Mouse (Mus musculus) lung, postnatal 0 days (tissue): Measurements from ENCODE around the gene Dkkl1.

Experiments used
- CTCF ChIP-seq: IDR thresholded peaks from 2 replicates; pipeline ENCODE4 v1.5.1; 2016; ENCODE audit warnings: antibody characterized with exemption, mild to moderate bottlenecking
- EP300 ChIP-seq: IDR thresholded peaks from 2 replicates; pipeline ENCODE4 v1.6.1; 2016; ENCODE audit warnings: antibody characterized with exemption, mild to moderate bottlenecking, control low read depth

DNA sequence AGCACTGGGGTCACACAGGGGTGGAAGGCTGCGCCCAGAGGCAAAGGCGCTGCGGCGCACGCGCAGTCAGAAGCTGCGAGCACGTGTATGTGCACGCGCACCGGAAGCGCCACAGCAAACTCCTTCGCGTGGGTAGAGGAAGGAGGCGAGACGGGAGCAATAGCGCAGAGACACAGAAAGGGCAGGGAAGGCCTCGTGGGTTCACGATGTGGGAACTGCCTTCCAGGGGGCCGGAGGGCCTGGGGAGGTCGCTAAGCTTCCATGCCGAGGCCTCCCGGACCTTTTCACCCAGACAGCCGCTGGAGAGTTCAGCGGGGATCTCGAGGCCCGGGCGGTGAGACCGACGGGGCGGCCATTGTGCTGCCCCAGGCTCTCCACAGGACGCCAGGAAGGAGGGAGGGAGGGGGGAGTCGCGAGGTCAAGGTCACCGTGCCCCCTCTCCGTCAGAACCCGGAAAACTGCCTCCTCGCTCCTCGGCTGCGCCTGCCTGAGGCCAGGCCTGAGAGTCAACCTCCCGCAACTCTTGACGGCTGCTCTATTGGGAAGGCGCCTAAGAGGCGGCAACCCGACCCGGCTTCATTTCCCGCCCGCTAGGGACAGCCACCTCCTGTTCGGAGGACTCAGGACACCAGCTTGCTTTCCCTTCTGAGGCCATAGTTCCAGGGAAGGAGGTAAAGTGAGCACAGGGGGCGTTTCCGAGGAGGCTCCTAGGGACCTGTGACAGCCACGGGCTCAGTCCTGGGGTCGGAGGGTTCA lies 28.9 kb upstream of the Dkkl1 start, which contains the start of gene Slc6a16:
- TF ChIP-seq EP300 (no peak), CTCF (peak; percentile 31)
